Mouse (Mus musculus) stomach, postnatal 0 days (tissue): ENCODE measurements at regions not wholly inside any gene's neighbourhood (a gene's known extent, or its start where the extent isn't known, plus 50 kb on each side); places are given as distances from the start of the nearest gene placed in this dataset.

ENCODE experiments used
- CTCF ChIP-seq: IDR thresholded peaks from 2 replicates; pipeline ENCODE4 v1.5.1; 2016; ENCODE audit warnings: antibody characterized with exemption, low read depth, mild to moderate bottlenecking, moderate library complexity
- EP300 ChIP-seq: optimal IDR thresholded peaks from 2 replicates; pipeline ENCODE3; 2016; ENCODE audit warnings: antibody characterized with exemption

GRCm38 (mm10) chr12:92291490-92291889 is 442.5 kb upstream of the Sel1l start:
- no peak for TF ChIP-seq CTCF
- TF ChIP-seq EP300, result no peak
